Mouse (Mus musculus) macrophage (primary cell): Measurements from ENCODE around the gene Gabarap. TPM values are rescaled to one million over a fixed set of nuclear protein-coding genes. Genes with fewer than 3 reads are reported as not detected.
A peak's percentile ranks its signal among the peaks of the same experiment; 100 is the strongest.

Experiments
- H3K27ac ChIP-seq: fragments of 350-480 bp; formaldehyde crosslinking; 2 replicates; pipeline ENCODE4 v1.9.0; 2021
- H3K36me3 ChIP-seq: fragments of 350-480 bp; formaldehyde crosslinking; 2 replicates; pipeline ENCODE4 v1.9.0; 2021; ENCODE audit errors: inconsistent target
- H3K4me3 ChIP-seq: fragments of 350-480 bp; formaldehyde crosslinking; 2 replicates; pipeline ENCODE4 v1.9.0; 2021; ENCODE audit errors: inconsistent target
- H3K79me2 ChIP-seq: fragments of 350-480 bp; formaldehyde crosslinking; 2 replicates; pipeline ENCODE4 v1.9.0; 2021; ENCODE audit errors: inconsistent target
- WGBS: methylation state at CpG from one replicate; pipeline ENCODE4 v1.1.7; 2026; ENCODE audit warnings: inconsistent platforms; ENCODE audit not compliant: missing documents; 5-methylcytosine and 5-hydroxymethylcytosine counted together
- polyA plus RNA-seq: library from polyadenylated mRNA; stranded (reverse); fragments of 250-400 nt; gene quantifications from 3 replicates; pipeline ENCODE4 v1.2.4, GENCODE M21; 2018; ENCODE audit warnings: inconsistent platforms

The Gabarap gene
- polyA plus RNA-seq, 1 experiment from 2014 or later: 1,264 TPM

DNA sequence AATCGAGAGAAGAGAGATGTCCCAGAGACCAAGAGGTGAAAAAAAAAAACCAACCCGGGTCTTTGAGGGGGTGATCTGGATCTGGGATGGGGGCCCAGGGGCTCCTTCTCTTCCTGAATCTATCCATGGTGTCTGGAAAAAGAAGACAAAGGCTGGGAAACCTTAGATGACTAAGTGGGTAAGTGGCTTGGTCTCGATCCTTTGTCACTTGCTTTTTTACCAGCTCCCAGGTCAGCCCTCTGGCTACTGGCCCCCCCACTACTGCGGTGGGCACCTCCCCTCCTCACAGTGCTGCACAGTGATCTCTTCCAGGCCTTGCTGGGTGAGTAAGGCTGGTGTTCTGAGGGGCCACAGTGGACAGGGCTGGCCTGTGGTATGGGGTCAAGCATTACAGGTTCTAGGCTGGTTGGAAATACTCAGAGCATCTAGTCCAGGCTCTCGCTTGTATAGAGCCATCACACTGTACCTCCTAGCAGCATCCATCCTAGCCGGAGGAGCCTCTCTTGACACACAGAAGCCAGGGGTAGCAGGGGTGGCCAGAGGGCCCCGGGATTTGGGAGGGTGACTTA is 26.3 kb downstream of the Gabarap start:
- Histone ChIP-seq H3K27ac (no peak overlapping the region), H3K4me3 (no peak overlapping the region), H3K79me2 (peaks cover 10% of the 10 kb centered on the region; the same call in 1 of the 2 replicates), H3K36me3 (peaks cover 12% of the 10 kb centered on the region)
- 74% methylated on average over 6 of the region's 7 CpGs for WGBS

DNA sequence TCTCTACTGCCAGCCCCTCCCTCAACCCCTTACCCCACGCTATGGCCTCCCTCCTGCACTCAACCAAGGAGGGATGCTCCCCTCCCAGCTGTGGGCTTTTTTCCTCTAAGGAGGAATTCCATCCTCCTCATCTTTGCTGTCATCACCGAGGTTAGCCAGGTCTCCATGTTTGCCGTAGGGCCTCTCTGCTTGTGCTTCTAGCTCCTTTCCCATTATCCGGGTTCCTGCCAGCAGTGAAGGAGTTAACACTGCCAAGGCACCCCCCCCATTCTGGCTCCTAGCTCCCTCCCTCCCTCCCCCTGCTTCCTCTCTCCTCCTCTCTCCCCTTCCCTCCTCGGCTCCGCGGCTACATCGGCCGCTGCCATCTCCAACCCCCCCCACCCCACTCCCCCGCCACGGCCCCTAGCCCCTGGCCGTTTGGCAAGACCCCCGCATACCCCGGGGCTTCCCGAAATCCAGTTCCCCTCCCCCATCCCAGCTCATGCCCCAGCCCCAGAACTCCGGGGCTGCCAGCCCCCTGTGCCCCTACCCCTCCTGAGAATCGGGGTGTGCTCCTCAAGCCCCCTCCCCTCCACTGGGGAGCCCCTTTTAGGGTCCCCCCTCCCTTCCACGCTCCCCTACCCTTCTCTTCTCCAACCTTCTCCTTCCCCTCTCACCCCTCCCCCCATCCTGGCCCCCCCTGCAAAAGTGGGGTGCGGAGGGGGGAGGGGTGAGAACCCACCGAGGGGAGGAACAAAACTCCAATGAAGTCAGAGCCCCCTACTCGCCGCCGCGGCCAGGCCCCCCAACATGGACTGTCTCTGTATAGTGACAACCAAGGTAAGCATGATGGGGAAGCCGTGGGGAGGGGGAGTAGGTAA is 27.4 kb downstream of the Gabarap start:
- peak overlapping the region; percentile 42 for H3K4me3 ChIP-seq
- H3K36me3 ChIP-seq: peaks cover 1% of the 10 kb centered on the region; the same call in 1 of the 2 replicates
- H3K79me2 ChIP-seq: peaks cover 10% of the 10 kb centered on the region; the same call in 1 of the 2 replicates
- no peak overlapping the region; the same call in 1 of the 2 replicates for H3K27ac ChIP-seq
- 4% methylated on average over 16 of the region's 25 CpGs for WGBS

DNA sequence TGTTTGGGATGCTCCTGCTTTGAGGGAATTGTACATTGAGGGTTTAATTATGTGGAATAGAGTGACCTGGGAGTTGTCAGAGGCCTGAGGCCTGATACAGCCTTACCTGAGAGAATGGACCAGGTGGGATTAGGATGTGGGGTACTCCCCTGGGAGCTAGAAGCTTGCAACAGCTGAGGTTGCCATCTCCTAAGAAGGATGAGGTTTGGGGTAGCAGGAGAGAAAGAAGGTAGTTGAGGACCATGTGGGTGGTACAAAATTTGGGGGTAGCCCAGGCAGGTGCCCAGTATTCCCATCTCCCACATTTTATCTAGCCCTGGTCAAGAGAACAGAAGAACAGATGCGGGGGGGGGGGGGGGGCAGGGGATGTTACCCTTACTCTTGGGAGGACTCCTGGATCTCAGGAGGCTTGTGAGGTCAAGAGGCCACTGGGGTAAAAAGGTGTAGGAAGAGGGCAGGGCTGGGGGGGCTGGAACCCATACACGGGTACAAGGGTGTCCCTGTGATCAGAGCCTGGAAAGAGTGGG is 28.6 kb downstream of the Gabarap start:
- 38% methylated on average over 1 of the region's 2 CpGs for WGBS
- Histone ChIP-seq H3K4me3 (no peak overlapping the region), H3K27ac (no peak overlapping the region), H3K36me3 (no peaks in the 10 kb centered on the region), H3K79me2 (peaks cover 10% of the 10 kb centered on the region; the same call in 1 of the 2 replicates)

- WGBS: 24% methylated on average over 7 of the region's 8 CpGs
- Histone ChIP-seq H3K36me3 (no peaks in the 10 kb centered on the region), H3K79me2 (peaks cover 10% of the 10 kb centered on the region; the same call in 1 of the 2 replicates), H3K27ac (no peak overlapping the region), H3K4me3 (no peak overlapping the region)
Observed at GRCm38 (mm10) chr11:70020022-70020631, 29.2 kb downstream of the Gabarap start.

DNA sequence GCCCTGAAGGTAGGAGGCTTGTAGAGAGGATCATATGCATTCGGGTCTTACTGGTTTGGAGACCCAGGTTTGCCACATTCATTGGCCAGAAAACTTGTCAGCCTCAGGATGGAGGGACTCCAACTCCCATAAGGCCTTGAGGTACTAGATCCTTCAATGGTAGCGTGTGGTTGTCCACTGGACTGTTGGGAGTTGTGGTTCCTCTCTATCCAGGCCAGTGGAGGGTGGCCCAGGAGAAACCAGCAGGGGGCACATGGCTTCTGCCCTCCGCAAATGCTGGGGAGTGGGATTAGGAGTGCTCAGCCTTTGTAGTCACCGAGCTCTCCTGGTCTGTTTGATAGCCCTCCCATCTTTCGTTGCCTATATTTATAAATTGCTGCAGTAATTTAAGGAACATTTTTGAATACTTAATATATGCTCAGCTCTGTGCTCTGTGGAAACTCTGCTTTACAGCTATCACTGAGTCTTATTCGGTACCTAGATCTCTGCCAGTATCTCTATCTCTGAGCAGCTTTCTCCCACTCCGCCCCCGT is 29.9 kb downstream of the Gabarap start:
- peak overlapping the region; percentile 21; the same call in 1 of the 2 replicates for H3K27ac ChIP-seq
- peak overlapping the region; percentile 46 for H3K4me3 ChIP-seq
- peaks cover 10% of the 10 kb centered on the region; the same call in 1 of the 2 replicates for H3K79me2 ChIP-seq
- H3K36me3 ChIP-seq: no peaks in the 10 kb centered on the region
- 2% methylated on average over 8 of the region's 8 CpGs for WGBS

GRCm38 (mm10) chr11:70021264-70022132 is 30.6 kb downstream of the Gabarap start:
- Histone ChIP-seq H3K79me2 (peaks cover 10% of the 10 kb centered on the region; the same call in 1 of the 2 replicates), H3K27ac (peak overlapping the region; percentile 21; the same call in 1 of the 2 replicates), H3K4me3 (peak overlapping the region; percentile 46), H3K36me3 (no peaks in the 10 kb centered on the region)
- WGBS: 5% methylated on average over 39 of the region's 40 CpGs

DNA sequence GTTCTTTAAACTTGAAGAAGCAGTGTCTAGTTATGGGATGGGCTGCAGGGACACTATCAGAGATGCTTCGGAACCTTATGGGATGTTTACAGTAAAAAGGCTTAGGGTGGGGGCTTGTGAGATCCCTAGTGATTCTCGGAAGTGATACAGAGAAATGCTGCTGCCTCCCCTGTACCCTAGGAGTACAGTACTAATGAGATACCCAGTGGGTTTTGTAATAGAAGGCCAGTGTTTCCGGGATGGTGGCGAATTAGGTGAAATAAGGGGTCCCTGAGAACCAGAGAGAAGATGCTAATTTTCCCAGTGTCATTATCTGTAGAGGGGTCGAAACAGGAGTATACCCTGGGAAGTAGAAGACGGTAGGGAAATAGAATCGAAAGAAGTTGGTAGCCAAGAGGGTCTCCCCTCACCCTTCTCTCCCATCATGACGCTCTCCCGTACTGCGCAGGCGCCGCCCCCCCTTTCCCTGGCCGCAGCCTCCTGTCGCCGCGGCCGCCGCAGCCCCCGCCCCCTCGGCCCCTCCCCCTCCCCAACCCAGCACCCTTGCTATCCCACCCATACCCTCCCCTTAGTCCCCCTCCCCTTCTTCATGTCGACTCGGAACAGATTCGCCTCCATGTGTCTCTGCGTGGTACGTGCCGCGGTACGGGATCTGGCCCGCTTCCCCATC is 32.7 kb downstream of the Gabarap start:
- Histone ChIP-seq H3K27ac (no peak overlapping the region), H3K79me2 (peaks cover 8% of the 10 kb centered on the region; the same call in 1 of the 2 replicates), H3K4me3 (no peak overlapping the region), H3K36me3 (no peaks in the 10 kb centered on the region)
- WGBS: 67% methylated on average over 17 of the region's 29 CpGs

GRCm38 (mm10) chr11:70024151-70024514 is 33.2 kb downstream of the Gabarap start:
- Histone ChIP-seq H3K79me2 (peaks cover 3% of the 10 kb centered on the region; the same call in 1 of the 2 replicates), H3K36me3 (no peaks in the 10 kb centered on the region), H3K27ac (no peak overlapping the region), H3K4me3 (no peak overlapping the region)
- WGBS: 74% methylated on average over 5 of the region's 6 CpGs

GRCm38 (mm10) chr11:70026689-70027088 is 35.7 kb downstream of the Gabarap start:
- WGBS: 84% methylated on average over 17 of the region's 19 CpGs
- no peak overlapping the region for H3K4me3 ChIP-seq
- no peak overlapping the region for H3K27ac ChIP-seq

GRCm38 (mm10) chr11:70027397-70027796 is 36.5 kb downstream of the Gabarap start:
- Histone ChIP-seq H3K36me3 (peaks cover 7% of the 10 kb centered on the region; the same call in 1 of the 2 replicates), H3K4me3 (no peak overlapping the region), H3K79me2 (no peaks in the 10 kb centered on the region; the same call in 1 of the 2 replicates), H3K27ac (no peak overlapping the region)
- WGBS: 89% methylated on average over 9 of the region's 9 CpGs

More at GRCm38 (mm10) chr11:70026689-70027088, 35.7 kb downstream of the Gabarap start:
- H3K79me2 ChIP-seq: no peaks in the 10 kb centered on the region; the same call in 1 of the 2 replicates
- peaks cover 7% of the 10 kb centered on the region; the same call in 1 of the 2 replicates for H3K36me3 ChIP-seq

- no peak overlapping the region for H3K27ac ChIP-seq
- H3K79me2 ChIP-seq: no peaks in the 10 kb centered on the region; the same call in 1 of the 2 replicates
- no peak overlapping the region for H3K4me3 ChIP-seq
- 63% methylated on average over 12 of the region's 12 CpGs for WGBS
- H3K36me3 ChIP-seq: peaks cover 7% of the 10 kb centered on the region; the same call in 1 of the 2 replicates
Observed at GRCm38 (mm10) chr11:70028401-70029129, 37.6 kb downstream of the Gabarap start.

DNA sequence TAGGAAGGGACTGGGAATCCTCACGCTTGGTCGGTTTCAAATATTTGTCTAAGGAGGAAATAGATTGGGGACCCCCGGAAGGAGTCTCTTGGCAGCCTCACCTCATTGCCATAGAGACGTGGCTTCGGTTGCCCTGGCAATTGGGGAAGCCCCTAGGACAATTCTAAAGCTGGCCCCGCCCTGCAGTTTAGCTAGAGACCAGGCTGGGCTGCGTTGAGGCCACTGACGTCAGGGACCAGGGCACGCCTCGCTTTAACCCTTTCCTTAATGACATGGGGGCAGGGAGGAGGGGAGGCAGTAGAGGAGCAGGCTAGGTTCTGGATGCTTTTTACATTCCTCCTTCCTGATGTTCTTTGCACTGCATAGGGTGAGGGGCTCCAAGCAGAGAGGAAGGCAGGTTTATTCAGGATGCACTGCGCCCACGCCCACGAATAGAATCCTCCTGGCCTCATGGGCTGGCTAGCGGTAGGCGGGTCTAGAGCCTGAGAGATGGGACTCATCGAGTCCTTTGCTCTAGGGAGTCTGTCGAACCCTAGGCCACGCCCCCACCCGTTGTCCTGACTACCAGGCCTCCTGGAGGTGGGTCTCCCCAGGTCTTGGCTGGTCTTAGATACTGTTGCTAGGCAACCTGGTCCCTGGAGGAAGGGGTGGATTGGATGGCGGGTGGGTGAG is 38.3 kb downstream of the Gabarap start:
- H3K27ac ChIP-seq: no peak overlapping the region
- H3K36me3 ChIP-seq: peaks cover 7% of the 10 kb centered on the region; the same call in 1 of the 2 replicates
- 31% methylated on average over 20 of the region's 20 CpGs for WGBS
- no peaks in the 10 kb centered on the region for H3K79me2 ChIP-seq
- H3K4me3 ChIP-seq: no peak overlapping the region
